20 mouse cellular contexts compared by ENCODE assay signal in genomic region chr5:118239671-118240070, GRCm38 (mm10). TPM values are rescaled to one million over a fixed set of nuclear protein-coding genes. Genes with fewer than 3 reads are reported as not detected.
DNase-seq lines count a peak whose midpoint lies in the region; ATAC-seq and TF ChIP-seq lines count a peak whose summit lies in the region.
"Had no signal": no experiment of that assay in that cellular context is flagged by ENCODE, and none has a peak within 500 bp of the region (broad histone marks: within the 10 kb centered on the region; RNA-seq: fewer than 3 reads in every experiment).

No protein-coding gene starts in this region.

- no peak overlapping the region for H3K9ac ChIP-seq in heart, embryonic 11.5 days (ENCODE audit: low read depth, low read length)
- H3K9ac ChIP-seq in forebrain, embryonic 14.5 days (ENCODE audit: low read length) = no peak overlapping the region
- H3K9ac ChIP-seq in hindbrain, embryonic 12.5 days = no peak overlapping the region
- H3K9ac ChIP-seq: forebrain, embryonic 15.5 days; heart, embryonic 15.5 days; hindbrain, embryonic 14.5 days; intestine, embryonic 15.5 days had no signal

- H3K4me2 ChIP-seq in heart, embryonic 11.5 days = no peak overlapping the region
- no peak overlapping the region for H3K4me2 ChIP-seq in forebrain, embryonic 14.5 days (ENCODE audit: low read length)
- no peak overlapping the region for H3K4me2 ChIP-seq in hindbrain, embryonic 12.5 days (replicated peaks)
- H3K4me2 ChIP-seq: forebrain, embryonic 15.5 days; heart, embryonic 15.5 days; hindbrain, embryonic 14.5 days; intestine, embryonic 15.5 days had no signal

- H3K27ac ChIP-seq in gastrocnemius, adult 2 months = peak overlapping the region; percentile 43; the same call in 1 of the 2 replicates
- H3K27ac ChIP-seq in heart, embryonic 11.5 days (ENCODE audit: low read depth, low read length) = no peak overlapping the region
- H3K27ac ChIP-seq in forebrain, embryonic 14.5 days (ENCODE audit: low read depth, low read length) = no peak overlapping the region
- no peak overlapping the region for H3K27ac ChIP-seq in hindbrain, embryonic 12.5 days
- H3K27ac ChIP-seq: embryonic facial prominence, embryonic 10.5 days; forebrain, embryonic 15.5 days; heart, embryonic 15.5 days; hindbrain, embryonic 14.5 days; intestine, embryonic 15.5 days had no signal

- no peaks in the 10 kb centered on the region for H3K27me3 ChIP-seq in heart, embryonic 11.5 days (ENCODE audit: control insufficient read depth, insufficient read depth, low read length)
- H3K27me3 ChIP-seq in forebrain, embryonic 14.5 days (replicated peaks; ENCODE audit: control insufficient read depth, insufficient read depth, low read length) = no peaks in the 10 kb centered on the region
- no peaks in the 10 kb centered on the region for H3K27me3 ChIP-seq in hindbrain, embryonic 12.5 days
- H3K27me3 ChIP-seq: CH12.LX; forebrain, embryonic 15.5 days; heart, embryonic 15.5 days; intestine, embryonic 15.5 days; Patski had no signal

- WGBS in heart, embryonic 11.5 days (ENCODE audit: insufficient replicate concordance) = 78% methylated on average over 12 of the region's 12 CpGs
- 87% methylated on average over 12 of the region's 12 CpGs for WGBS in forebrain, embryonic 14.5 days
- WGBS in hindbrain, embryonic 12.5 days = 81% methylated on average over 12 of the region's 12 CpGs

- peak; percentile 51 for DNase-seq in gastrocnemius, adult 2 months
- DNase-seq in gastrocnemius, postnatal 4 days (ENCODE audit: low spot score in 2 of 2) = no peak
- peak; percentile 40 for DNase-seq in heart, adult 8-10 months (ENCODE audit: low spot score)
- DNase-seq in heart, postnatal 14 days = peak; percentile 27 to 40
- no peak for DNase-seq in forebrain, embryonic 14.5 days (ENCODE audit: low spot score)
- DNase-seq: adrenal gland, postnatal 14 days; cerebellum, adult 11-12 months; cerebellum, adult 9-10 months; kidney, adult 18-20 months had no signal

- H3K4me1 ChIP-seq in heart, embryonic 11.5 days (ENCODE audit: control insufficient read depth, insufficient read depth, low read length) = peaks cover 4% of the 10 kb centered on the region; the same call in 1 of the 2 replicates
- peaks cover 2% of the 10 kb centered on the region for H3K4me1 ChIP-seq in forebrain, embryonic 14.5 days (ENCODE audit: control insufficient read depth, insufficient read depth, low read length)
- H3K4me1 ChIP-seq in hindbrain, embryonic 12.5 days = peaks cover 9% of the 10 kb centered on the region; the same call in 1 of the 2 replicates
- H3K4me1 ChIP-seq: intestine, embryonic 15.5 days had no signal

- no peak for ATAC-seq in heart, embryonic 11.5 days (replicated peaks; ENCODE audit: insufficient number of reproducible peaks, low FRiP score, low TSS enrichment)
- no peak for ATAC-seq in forebrain, embryonic 14.5 days
- no peak for ATAC-seq in hindbrain, embryonic 12.5 days (ENCODE audit: low FRiP score)
- ATAC-seq: activated CD4-positive, CD25-positive, alpha-beta regulatory T cell, adult 4 months; forebrain, embryonic 15.5 days; intestine, embryonic 15.5 days; Patski had no signal

- intact Hi-C loops in gastrocnemius, adult 2 months (cut with DNase I) = no loop called here
- intact Hi-C loops in heart, postnatal 14 days (cut with DNase I) = no loop called here

- no peaks in the 10 kb centered on the region for H3K9me3 ChIP-seq in heart, embryonic 11.5 days (replicated peaks; ENCODE audit: control insufficient read depth, low read length)
- no peaks in the 10 kb centered on the region for H3K9me3 ChIP-seq in forebrain, embryonic 14.5 days (replicated peaks; ENCODE audit: control insufficient read depth, low read length)
- no peaks in the 10 kb centered on the region for H3K9me3 ChIP-seq in hindbrain, embryonic 12.5 days (replicated peaks)
- H3K9me3 ChIP-seq: embryonic facial prominence, embryonic 10.5 days; forebrain, embryonic 15.5 days; heart, embryonic 15.5 days; intestine, embryonic 15.5 days had no signal

- no peak for TF ChIP-seq CTCF in gastrocnemius, adult 2 months (IDR thresholded peaks at IDR 0.05)

- no peaks in the 10 kb centered on the region for H3K36me3 ChIP-seq in heart, embryonic 11.5 days (ENCODE audit: control insufficient read depth, insufficient read depth, low read length)
- H3K36me3 ChIP-seq in forebrain, embryonic 14.5 days (ENCODE audit: control insufficient read depth, insufficient read depth, low read length) = peaks cover 41% of the 10 kb centered on the region
- peaks cover 64% of the 10 kb centered on the region for H3K36me3 ChIP-seq in hindbrain, embryonic 12.5 days
- H3K36me3 ChIP-seq: heart, embryonic 15.5 days had no signal

- no peak overlapping the region for H3K4me3 ChIP-seq in gastrocnemius, adult 2 months
- H3K4me3 ChIP-seq in heart, embryonic 11.5 days (ENCODE audit: low read depth, low read length) = no peak overlapping the region
- no peak overlapping the region for H3K4me3 ChIP-seq in forebrain, embryonic 14.5 days (ENCODE audit: low read depth, low read length)
- no peak overlapping the region for H3K4me3 ChIP-seq in hindbrain, embryonic 12.5 days
- H3K4me3 ChIP-seq: embryonic facial prominence, embryonic 10.5 days; forebrain, embryonic 15.5 days; heart, embryonic 15.5 days; intestine, embryonic 15.5 days had no signal

RNA-seq across cellular contexts. Expression of gene Rnft2, which starts 5.2 kb away (rescaled TPM):
- 1 to 10 TPM in 1 of 2 experiments, under 1 TPM in 1; 0.89 to 1.3 TPM for total RNA-seq in gastrocnemius, adult 2 months (2021)
- total RNA-seq in gastrocnemius, postnatal 4 days (2021) = 1 to 10 TPM; 3.6 to 4.1 TPM
- total RNA-seq in heart, adult 8-10 months (2022) = 1 to 10 TPM; 1.8 to 2.3 (median 2.0) TPM
- polyA plus RNA-seq in heart, embryonic 11.5 days (2014; fragmentation: Nextera tagmentation; extraction: Ambion mirVana) = 2.2 and 2.4 TPM in 2 replicates
- 1 to 10 TPM; 1.0 to 1.8 TPM for total RNA-seq in heart, postnatal 14 days (2021)
- 10.7 and 11.3 TPM in 2 replicates for polyA plus RNA-seq in forebrain, embryonic 14.5 days (2014; fragmentation: Nextera tagmentation; extraction: Ambion mirVana)
- polyA plus RNA-seq in hindbrain, embryonic 12.5 days (2016; fragmentation: Nextera tagmentation; extraction: Ambion mirVana) = 9.4 and 11.0 TPM in 2 replicates
- total RNA-seq: hematopoietic stem cell, adult 5-6 weeks had no signal

RNA-seq across cellular contexts. Expression of gene 2410131K14Rik, which starts 5.4 kb away (rescaled TPM):
- total RNA-seq in gastrocnemius, adult 2 months (2021) = 1 to 10 TPM; 3.5 to 5.4 TPM
- 1 to 10 TPM; 3.7 to 4.6 TPM for total RNA-seq in gastrocnemius, postnatal 4 days (2021)
- 10 to 100 TPM in 1 of 4 experiments, 1 to 10 TPM in 3; 9.2 to 11.5 (median 9.7) TPM for total RNA-seq in heart, adult 8-10 months (2022)
- 5.9 and 7.6 TPM in 2 replicates for polyA plus RNA-seq in heart, embryonic 11.5 days (2014; fragmentation: Nextera tagmentation; extraction: Ambion mirVana)
- total RNA-seq in heart, postnatal 14 days (2021) = 1 to 10 TPM; 9.2 to 9.3 TPM
- 14.6 and 17.1 TPM in 2 replicates for polyA plus RNA-seq in forebrain, embryonic 14.5 days (2014; fragmentation: Nextera tagmentation; extraction: Ambion mirVana)
- 12.9 and 13.4 TPM in 2 replicates for polyA plus RNA-seq in hindbrain, embryonic 12.5 days (2016; fragmentation: Nextera tagmentation; extraction: Ambion mirVana)

Comparison
In these comparisons a context has a peak if more than half of its experiments do, and no peak if none do; other contexts are left out.
1. DNase-seq: peak in gastrocnemius, adult 2 months (single experiment), heart, adult 8-10 months (single experiment) and heart, postnatal 14 days (2 of 2); none in gastrocnemius, postnatal 4 days (0 of 2) and forebrain, embryonic 14.5 days (single experiment).